Mouse (Mus musculus): ENCODE data around the gene Maml3. TPM values are rescaled to one million over a fixed set of nuclear protein-coding genes. Genes with fewer than 3 reads are reported as not detected.
A peak's percentile ranks its signal among the peaks of the same experiment; 100 is the strongest.

The Maml3 gene
- total RNA-seq, 2 experiments from 2014 or later, result 7.4 to 7.5 TPM

GRCm38 (mm10) chr3:52015556-52015955 is 89.3 kb downstream of the Maml3 start:
- intact Hi-C loops (cut with DNase I), result loop anchor here (10.0 kb wide), 1 partner anchor 361 kb away; no protein-coding TSS in a partner anchor
- no peak for DNase-seq

GRCm38 (mm10) chr3:52011032-52011710 is 93.7 kb downstream of the Maml3 start:
- intact Hi-C loops (cut with DNase I), result loop anchor here (10.0 kb wide), 1 partner anchor 356 kb away; no protein-coding TSS in a partner anchor
- DNase-seq, result no peak

GRCm38 (mm10) chr3:52009321-52009720 is 95.6 kb downstream of the Maml3 start:
- intact Hi-C loops (cut with DNase I), result loop anchor here (5.0 kb wide), 1 partner anchor 307 kb away; no protein-coding TSS in a partner anchor
- DNase-seq, result peak; percentile 89

- DNase-seq, result peak; percentile 92
- intact Hi-C loops (cut with DNase I), result loop anchor here (5.0 kb wide), 1 partner anchor 305 kb away; no protein-coding TSS in a partner anchor
Observed at GRCm38 (mm10) chr3:52007602-52008252, 97.1 kb downstream of the Maml3 start.

- intact Hi-C loops (cut with DNase I), result loop anchor here (5.0 kb wide), 1 partner anchor 305 kb away; no protein-coding TSS in a partner anchor
Observed at GRCm38 (mm10) chr3:52006721-52007330, 98.0 kb downstream of the Maml3 start.

GRCm38 (mm10) chr3:52003663-52004062 is 101.2 kb downstream of the Maml3 start:
- no peak for DNase-seq
- intact Hi-C loops (cut with DNase I), result no loop called here

More at GRCm38 (mm10) chr3:52006721-52007330, 98.0 kb downstream of the Maml3 start:
- no peak for DNase-seq

- no peak for DNase-seq
- intact Hi-C loops (cut with DNase I), result no loop called here
Observed at GRCm38 (mm10) chr3:52001518-52001895, 103.4 kb downstream of the Maml3 start.

GRCm38 (mm10) chr3:52000871-52001517 is 103.9 kb downstream of the Maml3 start:
- DNase-seq, result no peak
- intact Hi-C loops (cut with DNase I), result no loop called here

GRCm38 (mm10) chr3:51999671-52000437 is 105.0 kb downstream of the Maml3 start:
- no peak for DNase-seq
- intact Hi-C loops (cut with DNase I), result loop anchor here (10.0 kb wide), 1 partner anchor 95 kb away; no protein-coding TSS in a partner anchor

GRCm38 (mm10) chr3:51998511-51999399 is 106.1 kb downstream of the Maml3 start:
- no peak for DNase-seq
- intact Hi-C loops (cut with DNase I), result loop anchor here (10.0 kb wide), 1 partner anchor 94 kb away; no protein-coding TSS in a partner anchor

GRCm38 (mm10) chr3:51997616-51998015 is 107.3 kb downstream of the Maml3 start:
- DNase-seq, result no peak
- intact Hi-C loops (cut with DNase I), result loop anchor here (10.0 kb wide), 1 partner anchor 93 kb away; no protein-coding TSS in a partner anchor

GRCm38 (mm10) chr3:51986507-51986906 is 118.4 kb downstream of the Maml3 start:
- intact Hi-C loops (cut with DNase I), result no loop called here
- no peak for DNase-seq

GRCm38 (mm10) chr3:51981496-51981895 is 123.4 kb downstream of the Maml3 start:
- no peak for DNase-seq
- intact Hi-C loops (cut with DNase I), result no loop called here

- intact Hi-C loops (cut with DNase I), result no loop called here
- DNase-seq, result no peak
Observed at GRCm38 (mm10) chr3:51977654-51978352, 127.1 kb downstream of the Maml3 start.

GRCm38 (mm10) chr3:51974601-51975000 is 130.3 kb downstream of the Maml3 start:
- no peak for DNase-seq
- intact Hi-C loops (cut with DNase I), result no loop called here

GRCm38 (mm10) chr3:51974153-51974552 is 130.7 kb downstream of the Maml3 start:
- intact Hi-C loops (cut with DNase I), result no loop called here
- DNase-seq, result no peak

- intact Hi-C loops (cut with DNase I), result no loop called here
- DNase-seq, result no peak
Observed at GRCm38 (mm10) chr3:51972576-51972975, 132.3 kb downstream of the Maml3 start.

GRCm38 (mm10) chr3:51970489-51970888 is 134.4 kb downstream of the Maml3 start:
- no peak for DNase-seq
- intact Hi-C loops (cut with DNase I), result no loop called here

Measured in left cerebral cortex, postnatal 4 days (tissue).